Mouse (Mus musculus) CD4-positive, CD25-positive, alpha-beta regulatory T cell, adult 9 weeks (primary cell): ENCODE results near the gene Kdm7a. TPM values are rescaled to one million over a fixed set of nuclear protein-coding genes. Genes with fewer than 3 reads are reported as not detected.

Experiments used
- polyA plus RNA-seq: library from polyadenylated mRNA; unstranded; fragments of 100-300 nt; shearing (Covaris generic); gene quantifications from one replicate; pipeline ENCODE4 v1.2.1, GENCODE M21; 2017

The Kdm7a gene
- 9.6 TPM for polyA plus RNA-seq

DNA sequence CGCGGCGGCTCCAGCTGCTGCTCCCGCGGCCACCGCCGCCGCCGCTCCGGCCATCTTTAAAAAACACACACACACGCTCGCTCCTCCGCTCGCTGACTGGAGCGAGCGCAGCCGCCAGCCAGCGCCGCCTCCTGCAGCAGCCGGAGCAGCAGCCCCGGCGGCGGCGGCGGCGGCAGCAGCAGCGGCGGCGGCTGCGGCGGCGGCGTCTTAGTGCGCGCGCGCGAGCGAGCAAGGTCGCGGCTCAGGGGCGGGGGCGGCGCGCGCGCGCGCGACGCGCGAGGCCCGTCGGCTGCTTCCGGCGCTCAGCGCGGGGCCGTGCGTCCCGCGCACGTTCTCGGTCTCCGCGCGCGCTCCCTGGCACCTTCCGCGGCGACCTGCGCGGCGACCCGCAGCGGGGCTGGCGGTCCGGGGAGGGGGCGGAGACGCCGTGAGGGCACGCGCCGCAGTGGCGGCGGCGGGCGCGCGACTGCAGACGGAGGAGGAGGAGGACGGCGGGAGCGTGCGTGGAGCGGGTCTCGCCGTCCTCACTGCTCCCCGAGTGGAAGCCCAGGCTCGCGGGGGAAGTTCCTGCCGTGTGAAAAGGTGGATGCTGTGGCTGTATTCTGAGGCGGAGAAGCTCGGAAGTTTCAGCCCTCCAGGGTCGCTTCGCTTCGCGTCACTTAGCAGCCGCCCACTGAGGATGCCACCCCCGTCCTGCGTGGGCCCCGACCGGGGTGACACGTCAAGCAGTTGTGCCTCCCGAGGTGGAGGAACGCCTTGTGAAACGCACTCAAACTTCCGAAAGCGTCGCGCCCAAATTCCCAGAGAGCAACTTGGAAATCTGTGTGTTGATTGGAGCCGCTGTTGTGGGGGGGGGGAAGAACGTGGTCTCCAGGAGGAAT, at the start of gene Kdm7a:
Gene Kdm7a, minus strand, starts transcription at position 209 of the 881 bp plus-strand sequence.

DNA sequence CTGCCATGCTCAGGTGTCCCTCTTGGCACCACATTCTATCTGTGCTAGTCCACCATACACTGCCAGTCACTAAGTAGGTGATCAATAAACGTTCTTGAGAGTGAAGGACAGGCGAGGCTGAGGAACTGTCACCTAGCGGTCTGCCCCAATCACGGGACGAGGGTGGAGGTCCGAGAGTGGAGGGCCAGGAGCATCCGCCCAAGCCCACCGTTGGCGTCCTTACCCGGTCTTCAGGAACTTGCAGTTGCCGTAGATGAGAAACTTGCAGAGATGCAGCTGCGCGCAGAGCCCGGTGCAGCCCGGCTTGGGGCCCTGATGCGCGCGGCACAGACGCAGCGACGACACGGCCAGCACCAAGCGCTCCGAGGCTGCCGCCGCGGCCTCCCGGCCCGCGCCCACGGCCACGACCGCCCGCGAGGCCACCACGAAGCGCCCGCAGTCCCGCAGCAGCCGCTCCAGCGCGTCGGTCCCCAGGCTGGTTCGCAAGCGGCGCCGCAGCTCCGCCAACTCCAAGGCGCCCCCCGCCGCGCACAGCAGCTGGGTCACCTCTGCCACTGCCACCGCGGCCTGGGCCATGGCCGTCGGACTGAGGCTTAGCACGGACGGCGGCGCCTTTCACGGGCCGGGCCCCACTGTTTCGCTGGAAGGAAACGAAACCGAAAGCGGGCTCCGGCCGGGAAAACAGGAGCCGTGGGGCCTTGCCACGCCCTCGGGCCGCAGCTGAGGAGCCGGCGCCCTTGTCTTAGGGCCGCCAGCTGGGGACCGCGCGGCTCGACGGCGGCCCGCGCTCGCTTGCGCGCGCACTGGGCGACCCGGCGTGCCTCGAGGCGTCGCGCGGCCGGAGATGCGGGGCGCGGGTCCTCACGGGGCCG, 88.8 kb downstream of the Kdm7a start, which contains the start of gene Parp12:
Gene Parp12, minus strand, starts transcription at position 766 of the 872 bp plus-strand sequence.

Other genes with a start within 250 kb of the Kdm7a start
- gene Parp12, start 88.4 kb downstream of the Kdm7a start, polyA plus RNA-seq, result 1.3 TPM
- gene Slc37a3, start 170.9 kb upstream of the Kdm7a start, polyA plus RNA-seq, result 52.8 TPM
- gene Rab19, start 174.4 kb upstream of the Kdm7a start, polyA plus RNA-seq, result 51.1 TPM
- 110 TPM for gene Mkrn1, start 213.7 kb upstream of the Kdm7a start, polyA plus RNA-seq